Mouse (Mus musculus) liver, adult 10 weeks (tissue): Measurements from ENCODE around the gene Tbx1. TPM values are rescaled to one million over a fixed set of nuclear protein-coding genes. Genes with fewer than 3 reads are reported as not detected.

ENCODE experiments used
- polyA plus RNA-seq: library from polyadenylated mRNA; stranded (reverse); fragments of 350-450 nt; fragmentation: Illumina TruSeq; extraction: RNeasy Lipid Tissue Mini Kit (QIAGEN cat#74804); gene quantifications from one replicate; pipeline ENCODE4 v1.2.3, GENCODE M21; 2014; ENCODE audit warnings: low read depth, low replicate concordance

Gene Tbx1
- not detected for polyA plus RNA-seq

GRCm38 (mm10) chr16:18589804-18590790 is at the start of gene Tbx1:
TSS of gene Tbx1 (minus strand) at chr16:18590671.

DNA sequence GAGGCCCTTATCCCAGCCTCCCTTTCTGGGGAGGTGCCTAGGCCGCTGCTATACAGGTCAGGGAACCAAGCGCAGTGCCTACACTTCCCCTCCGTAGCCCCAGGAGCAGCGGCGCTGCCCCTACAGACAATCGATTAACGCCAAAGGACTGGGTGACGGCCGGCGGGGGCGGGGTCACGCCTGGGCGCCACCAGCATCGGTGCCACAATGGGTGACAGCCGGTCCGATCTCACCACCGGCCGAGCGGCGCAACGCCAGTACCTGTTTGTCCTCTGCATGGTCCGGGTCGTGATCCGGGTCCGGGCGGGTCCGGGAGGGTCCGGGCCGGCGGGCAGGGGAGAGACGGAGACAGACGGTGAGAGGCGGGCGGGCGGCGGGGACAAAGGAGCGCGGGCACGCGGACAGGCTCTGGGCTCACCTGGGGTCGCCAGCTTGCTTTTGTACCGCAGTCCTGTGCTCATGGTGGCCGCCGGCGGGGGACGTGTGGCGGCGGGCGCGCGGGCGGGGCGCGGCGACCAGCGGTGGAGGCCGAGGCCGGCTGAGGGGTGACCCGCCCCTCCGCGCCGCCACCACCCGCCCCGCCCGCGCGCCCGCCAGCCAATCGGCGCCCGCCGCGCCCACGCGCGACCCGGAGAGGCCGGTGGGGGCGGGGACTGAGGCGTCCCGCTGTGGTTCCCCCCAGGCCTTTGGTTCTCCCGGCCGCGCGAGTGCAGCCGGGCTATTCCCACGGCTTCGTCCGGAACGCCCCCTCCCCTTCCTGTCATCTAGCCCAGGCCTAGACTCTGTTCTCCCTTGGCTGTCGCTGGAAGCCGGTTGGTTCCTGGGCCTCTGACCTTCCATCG is 39.1 kb upstream of the Tbx1 start, which contains the start of gene Sept5:
Gene Sept5 (minus strand): TSS at position 565 of the 842 bp plus-strand sequence.

DNA sequence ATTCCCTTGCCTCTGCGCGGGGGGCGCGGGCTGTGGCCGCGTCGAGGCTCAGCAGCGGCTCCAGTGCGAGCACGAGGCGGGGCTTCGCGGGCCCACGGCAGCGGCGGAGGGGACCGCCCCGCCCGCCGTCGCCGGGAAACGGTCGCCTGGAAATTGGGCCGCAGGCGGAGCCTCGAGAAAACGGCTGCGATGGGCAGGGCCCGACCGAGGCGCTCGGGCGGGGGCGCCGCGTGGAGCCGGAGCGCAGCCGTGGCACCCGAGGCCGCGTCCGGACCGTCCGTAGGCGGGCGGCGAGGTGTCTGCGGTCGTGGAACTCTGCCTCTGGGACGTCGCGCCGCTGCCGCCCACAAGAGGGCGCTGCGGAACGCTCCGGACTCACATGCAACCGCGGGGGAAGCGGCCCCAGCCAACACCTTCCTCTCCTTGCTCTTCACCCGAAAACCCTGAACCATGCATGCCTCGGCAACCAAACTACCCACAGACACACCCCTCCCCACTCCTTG is 36.0 kb upstream of the Tbx1 start, which contains the start of gene Gm49601:
Gene Gm49601 (minus strand): TSS at position 52 of the 503 bp plus-strand sequence.

GRCm38 (mm10) chr16:18622019-18622418 is 31.5 kb upstream of the Tbx1 start, which contains the start of gene Gp1bb:
TSS of gene Gp1bb (minus strand) at chr16:18622403.

Other genes starting within 250 kb of the Tbx1 start
- gene Tango2, start 242.6 kb downstream of the Tbx1 start, polyA plus RNA-seq, result 12.6 TPM
- 0.34 TPM for gene Arvcf, start 242.5 kb downstream of the Tbx1 start, polyA plus RNA-seq
- gene Txnrd2, start 164.3 kb downstream of the Tbx1 start, polyA plus RNA-seq, result 6.9 TPM
- 108 TPM for gene Comt, start 163.8 kb downstream of the Tbx1 start, polyA plus RNA-seq
- gene Gnb1l, start 92.0 kb downstream of the Tbx1 start, polyA plus RNA-seq, result 0.40 TPM
- gene Rtl10, start 91.8 kb downstream of the Tbx1 start, polyA plus RNA-seq, result not detected
- gene Gp1bb, start 31.7 kb upstream of the Tbx1 start, polyA plus RNA-seq, result not detected
- not detected for gene Gm49601, start 35.8 kb upstream of the Tbx1 start, polyA plus RNA-seq
- gene Sept5, start 39.3 kb upstream of the Tbx1 start, polyA plus RNA-seq, result not detected
- gene Cldn5, start 186.2 kb upstream of the Tbx1 start, polyA plus RNA-seq, result 0.37 TPM
- 41.2 TPM for gene Ufd1, start 221.1 kb upstream of the Tbx1 start, polyA plus RNA-seq
- 0.34 TPM for gene Cdc45, start 221.3 kb upstream of the Tbx1 start, polyA plus RNA-seq
- gene 2510002D24Rik, start 245.9 kb upstream of the Tbx1 start, polyA plus RNA-seq, result 8.0 TPM
- gene Gm28539, start 245.9 kb upstream of the Tbx1 start, polyA plus RNA-seq, result not detected